Mouse (Mus musculus): ENCODE measurements around the gene Fasl.

GRCm38 (mm10) chr1:161799791-161800190 is 11.5 kb upstream of the Fasl start:
- no peak for TF ChIP-seq CTCF (IDR thresholded peaks at IDR 0.05; ENCODE audit: low read depth)
- TF ChIP-seq EP300 (IDR thresholded peaks at IDR 0.05; ENCODE audit: low read depth) = no peak

All from heart, postnatal 0 days (tissue).